Mouse (Mus musculus): ENCODE measurements around the gene Gm16503.
"Not testable (repeated sequence)": the region's sequence is repeated elsewhere in the genome, so short reads cannot be mapped to it uniquely, and the experiment has no call there.

- TF ChIP-seq CTCF (conservative IDR thresholded peaks at IDR 0.05; ENCODE audit: low read length); POU5F1 (IDR thresholded peaks at IDR 0.05; ENCODE audit: borderline replicate concordance, low read length): not testable (repeated sequence)
These were observed 13.1 kb downstream of the Gm16503 start, which contains the start of gene Zfp985 for GRCm38 (mm10) chr4:147553071-147553470.

Data from E14TG2a.4 (cell line).